Mouse (Mus musculus): Measurements from ENCODE around the gene Mmgt2. TPM values are rescaled to one million over a fixed set of nuclear protein-coding genes. Genes with fewer than 3 reads are reported as not detected.

Gene Mmgt2
- 4.5 TPM for polyA plus RNA-seq (2015; fragmentation: Illumina TruSeq; extraction: RNeasy Lipid Tissue Mini Kit (QIAGEN cat#74804); ENCODE audit: insufficient read depth, low read depth, low replicate concordance)

GRCm38 (mm10) chr11:62648591-62649391 lies at the start of gene Mmgt2:
Mmgt2 (plus strand) TSS chr11:62648664.

DNA sequence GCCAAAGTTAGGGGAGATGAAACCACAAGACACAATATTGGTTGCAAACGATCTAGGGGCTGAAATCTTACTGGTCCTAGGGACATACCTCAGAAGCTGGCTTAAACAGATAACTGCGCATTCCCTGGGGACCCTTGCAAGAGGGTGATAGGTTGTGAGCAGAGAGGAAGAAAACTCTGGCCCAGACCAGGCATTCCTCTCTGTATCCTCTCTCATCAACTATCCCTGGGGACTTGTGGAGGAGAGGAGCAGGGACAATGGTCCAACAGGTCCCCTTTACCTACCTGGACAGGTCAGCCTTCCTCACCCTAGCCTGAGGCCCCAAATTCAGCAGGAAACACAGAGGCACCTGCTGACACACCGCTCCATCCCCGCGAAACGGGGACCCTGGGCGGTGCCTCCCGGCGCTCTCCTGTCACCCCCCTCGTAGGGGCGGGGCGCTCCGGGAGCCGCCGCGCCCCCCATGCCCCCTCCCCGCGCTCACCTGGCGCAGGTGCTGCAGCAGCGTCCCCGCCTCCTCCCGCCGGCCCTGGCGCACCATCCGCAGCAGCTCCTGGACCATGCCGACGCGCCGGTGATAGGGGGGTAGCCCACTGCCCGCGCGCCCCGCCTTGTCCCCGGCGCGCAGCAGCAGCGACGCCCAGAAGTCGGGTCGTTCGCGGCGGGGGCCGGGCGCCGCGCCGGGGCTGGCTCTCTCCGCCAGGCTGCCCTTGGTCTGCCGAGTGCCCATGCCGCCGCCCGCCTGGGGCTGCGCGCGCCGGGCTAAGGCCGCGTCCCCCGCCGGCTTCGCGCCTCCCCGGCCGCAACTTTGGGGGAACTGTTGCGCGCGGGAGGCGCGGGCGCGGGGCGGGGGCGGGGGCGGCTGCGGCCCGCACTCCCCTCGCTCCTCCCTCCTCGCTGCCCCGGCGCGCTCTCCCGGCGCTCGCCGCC lies 538 bp upstream of the Mmgt2 start, which contains the start of gene Lrrc75a:
Gene Lrrc75a (minus strand): TSS at position 863 of the 930 bp plus-strand sequence.

Other genes starting within 250 kb of the Mmgt2 start
- 2.0 TPM for gene Pigl, start 190.2 kb upstream of the Mmgt2 start, polyA plus RNA-seq (2015; fragmentation: Illumina TruSeq; extraction: RNeasy Lipid Tissue Mini Kit (QIAGEN cat#74804); ENCODE audit: insufficient read depth, low read depth, low replicate concordance)
- 30.6 TPM for gene Ncor1, start 190.1 kb upstream of the Mmgt2 start, polyA plus RNA-seq (2015; fragmentation: Illumina TruSeq; extraction: RNeasy Lipid Tissue Mini Kit (QIAGEN cat#74804); ENCODE audit: insufficient read depth, low read depth, low replicate concordance)
- gene Cenpv, start 109.4 kb upstream of the Mmgt2 start, polyA plus RNA-seq (2015; fragmentation: Illumina TruSeq; extraction: RNeasy Lipid Tissue Mini Kit (QIAGEN cat#74804); ENCODE audit: insufficient read depth, low read depth, low replicate concordance) = 15.5 TPM
- gene Ubb, start 97.5 kb upstream of the Mmgt2 start, polyA plus RNA-seq (2015; fragmentation: Illumina TruSeq; extraction: RNeasy Lipid Tissue Mini Kit (QIAGEN cat#74804); ENCODE audit: insufficient read depth, low read depth, low replicate concordance) = 305 TPM
- 1.1 TPM for gene Trpv2, start 74.2 kb upstream of the Mmgt2 start, polyA plus RNA-seq (2015; fragmentation: Illumina TruSeq; extraction: RNeasy Lipid Tissue Mini Kit (QIAGEN cat#74804); ENCODE audit: insufficient read depth, low read depth, low replicate concordance)
- 2.2 TPM for gene Lrrc75a, start 141 bp upstream of the Mmgt2 start, polyA plus RNA-seq (2015; fragmentation: Illumina TruSeq; extraction: RNeasy Lipid Tissue Mini Kit (QIAGEN cat#74804); ENCODE audit: insufficient read depth, low read depth, low replicate concordance)
- 2.0 TPM for gene Zfp287, start 83.2 kb downstream of the Mmgt2 start, polyA plus RNA-seq (2015; fragmentation: Illumina TruSeq; extraction: RNeasy Lipid Tissue Mini Kit (QIAGEN cat#74804); ENCODE audit: insufficient read depth, low read depth, low replicate concordance)
- not detected for gene Gm10428, start 104.4 kb downstream of the Mmgt2 start, polyA plus RNA-seq (2015; fragmentation: Illumina TruSeq; extraction: RNeasy Lipid Tissue Mini Kit (QIAGEN cat#74804); ENCODE audit: insufficient read depth, low read depth, low replicate concordance)
- gene Zfp286, start 140.8 kb downstream of the Mmgt2 start, polyA plus RNA-seq (2015; fragmentation: Illumina TruSeq; extraction: RNeasy Lipid Tissue Mini Kit (QIAGEN cat#74804); ENCODE audit: insufficient read depth, low read depth, low replicate concordance) = 1.0 TPM
- 4.9 TPM for gene Trim16, start 171.6 kb downstream of the Mmgt2 start, polyA plus RNA-seq (2015; fragmentation: Illumina TruSeq; extraction: RNeasy Lipid Tissue Mini Kit (QIAGEN cat#74804); ENCODE audit: insufficient read depth, low read depth, low replicate concordance)
- gene Fbxw10, start 198.4 kb downstream of the Mmgt2 start, polyA plus RNA-seq (2015; fragmentation: Illumina TruSeq; extraction: RNeasy Lipid Tissue Mini Kit (QIAGEN cat#74804); ENCODE audit: insufficient read depth, low read depth, low replicate concordance) = 0.41 TPM
- gene Tvp23b, start 230.8 kb downstream of the Mmgt2 start, polyA plus RNA-seq (2015; fragmentation: Illumina TruSeq; extraction: RNeasy Lipid Tissue Mini Kit (QIAGEN cat#74804); ENCODE audit: insufficient read depth, low read depth, low replicate concordance) = 10.3 TPM

Measured in pancreas, adult 10 weeks (tissue).